Mouse (Mus musculus) bone marrow, adult 2 months (tissue): ENCODE results near the gene Apbb2. TPM values are rescaled to one million over a fixed set of nuclear protein-coding genes. Genes with fewer than 3 reads are reported as not detected.
"Not testable (repeated sequence)": the region's sequence is repeated elsewhere in the genome, so short reads cannot be mapped to it uniquely, and the experiment has no call there.

Source experiments
- H3K27ac ChIP-seq: fragments of 200-500 bp; 2 replicates; pipeline ENCODE4 v1.5.1; 2012; ENCODE audit warnings: low read depth, mild to moderate bottlenecking, control low read depth, inconsistent platforms, low read length; ENCODE audit not compliant: control insufficient read depth, poor library complexity, insufficient read depth
- H3K4me1 ChIP-seq: fragments of 200-500 bp; 2 replicates; pipeline ENCODE4 v1.6.1; 2011; ENCODE audit warnings: low read length; ENCODE audit not compliant: control insufficient read depth, insufficient read depth
- H3K4me3 ChIP-seq: fragments of 200-500 bp; replicated peaks from 2 replicates; pipeline ENCODE3; 2011; ENCODE audit warnings: mild to moderate bottlenecking, low read depth, low read length, control low read depth; ENCODE audit not compliant: control insufficient read depth
- CTCF ChIP-seq: fragments of 200-500 bp; IDR thresholded peaks from 2 replicates; pipeline ENCODE4 v1.5.1; 2011; ENCODE audit warnings: low read length, control low read depth; ENCODE audit not compliant: control insufficient read depth, insufficient read depth
- POLR2A ChIP-seq: fragments of 200-500 bp; IDR thresholded peaks from 2 replicates; pipeline ENCODE4 v1.6.1; 2011; ENCODE audit warnings: low read depth, mild to moderate bottlenecking, control low read depth, low read length, borderline replicate concordance; ENCODE audit not compliant: control insufficient read depth
- WGBS: fragments of 180-500 bp; shearing (Covaris S2); methylation state at CpG from one replicate; pipeline ENCODE4 v1.1.7; 2018; 5-methylcytosine and 5-hydroxymethylcytosine counted together
- polyA plus RNA-seq: library from polyadenylated mRNA; stranded (reverse); fragments of >200 nt; gene quantifications from 2 replicates; pipeline ENCODE4 v1.2.4, GENCODE M21; 2011; ENCODE audit warnings: low replicate concordance; ENCODE audit not compliant: missing spikeins, insufficient read depth, insufficient read length

The Apbb2 gene
- polyA plus RNA-seq, 1 experiment, result 6.6 TPM

- no peaks in the 10 kb centered on the region for H3K4me1 ChIP-seq
- no peak overlapping the region for H3K4me3 ChIP-seq
- WGBS, result 73% methylated on average over 3 of the region's 3 CpGs
- no peak overlapping the region for H3K27ac ChIP-seq
- TF ChIP-seq CTCF (no peak), POLR2A (no peak)
Measured at GRCm38 (mm10) chr5:66274417-66274816, 344.2 kb downstream of the Apbb2 start.

DNA sequence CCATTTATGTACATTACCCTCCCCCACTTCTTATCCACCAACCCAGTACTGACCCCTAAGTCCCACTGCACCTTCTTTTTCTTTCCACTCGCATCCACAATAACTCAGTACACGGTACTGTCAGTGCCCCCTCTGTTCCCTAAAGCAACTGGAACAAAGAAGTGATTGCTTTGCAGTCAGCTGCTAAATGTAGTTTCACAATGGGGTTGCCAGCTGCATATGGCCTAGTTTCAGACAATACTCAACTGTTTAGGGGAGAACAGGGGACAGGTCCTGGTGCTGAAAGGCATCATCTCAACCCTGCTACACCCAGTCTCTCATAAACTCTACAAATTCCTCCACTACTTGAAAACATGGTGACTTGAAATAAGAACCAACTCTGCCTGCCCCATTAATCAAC is 347.4 kb downstream of the Apbb2 start:
- WGBS, result 84% methylated on average over 2 of the region's 2 CpGs
- no peak for TF ChIP-seq CTCF
- TF ChIP-seq POLR2A, result no peak

DNA sequence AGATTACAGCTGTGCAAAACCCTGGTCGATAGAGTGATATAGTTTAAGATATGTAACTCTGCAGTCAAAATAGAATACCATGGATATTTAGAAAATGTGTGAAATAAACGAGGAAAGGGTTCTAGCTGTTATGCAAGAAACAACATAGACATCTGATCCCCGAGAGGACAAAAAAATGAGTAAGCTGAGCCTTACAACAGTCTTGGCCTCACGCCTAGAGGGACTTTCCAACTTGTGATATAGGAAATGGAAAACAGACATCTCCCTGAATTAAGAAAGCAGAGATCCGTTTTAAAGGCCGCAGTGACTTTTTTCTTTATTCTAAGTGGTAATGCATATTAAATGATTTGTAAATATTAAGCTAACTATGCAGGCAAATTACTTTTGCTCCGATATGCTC is 349.0 kb downstream of the Apbb2 start:
- no peak overlapping the region for H3K4me3 ChIP-seq
- no peak overlapping the region for H3K27ac ChIP-seq
- TF ChIP-seq CTCF (no peak), POLR2A (no peak)
- 64% methylated on average over 7 of the region's 7 CpGs for WGBS
- no peaks in the 10 kb centered on the region for H3K4me1 ChIP-seq

More for the DNA sequence above, 347.4 kb downstream of the Apbb2 start:
- Histone ChIP-seq H3K4me1 (no peaks in the 10 kb centered on the region), H3K27ac (no peak overlapping the region), H3K4me3 (no peak overlapping the region)

GRCm38 (mm10) chr5:66263398-66263797 is 355.2 kb downstream of the Apbb2 start:
- H3K4me3 ChIP-seq, result no peak overlapping the region
- H3K27ac ChIP-seq, result no peak overlapping the region
- H3K4me1 ChIP-seq, result no peaks in the 10 kb centered on the region; the same call in 1 of the 2 replicates
- 36% methylated on average over 4 of the region's 4 CpGs for WGBS
- TF ChIP-seq CTCF, result 0 out of 2 replicates have a peak, but pooled peaks have one; percentile 8
- no peak for TF ChIP-seq POLR2A

DNA sequence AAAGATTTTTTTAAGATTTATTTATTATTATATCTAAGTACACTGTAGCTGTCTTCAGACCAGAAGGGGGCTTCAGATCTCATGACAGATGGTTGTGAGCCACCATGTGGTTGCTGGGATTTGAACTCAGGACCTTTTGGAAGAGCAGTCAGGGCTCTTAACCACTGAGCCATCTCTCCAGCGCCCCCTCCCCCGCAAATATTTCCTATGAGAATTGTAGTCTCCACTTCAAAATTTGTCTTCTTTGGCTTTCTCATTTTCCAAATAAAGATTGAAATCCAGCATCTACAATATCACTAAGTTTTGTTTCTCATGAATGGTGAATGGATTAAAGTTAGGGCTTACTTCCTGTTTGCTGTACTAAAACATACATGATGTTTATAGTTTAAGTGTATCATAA is 356.1 kb downstream of the Apbb2 start:
- H3K4me3 ChIP-seq, result no peak overlapping the region
- WGBS, result 74% methylated on average over 2 of the region's 2 CpGs
- no peaks in the 10 kb centered on the region; the same call in 1 of the 2 replicates for H3K4me1 ChIP-seq
- no peak for TF ChIP-seq CTCF
- TF ChIP-seq POLR2A, result no peak
- no peak overlapping the region for H3K27ac ChIP-seq

DNA sequence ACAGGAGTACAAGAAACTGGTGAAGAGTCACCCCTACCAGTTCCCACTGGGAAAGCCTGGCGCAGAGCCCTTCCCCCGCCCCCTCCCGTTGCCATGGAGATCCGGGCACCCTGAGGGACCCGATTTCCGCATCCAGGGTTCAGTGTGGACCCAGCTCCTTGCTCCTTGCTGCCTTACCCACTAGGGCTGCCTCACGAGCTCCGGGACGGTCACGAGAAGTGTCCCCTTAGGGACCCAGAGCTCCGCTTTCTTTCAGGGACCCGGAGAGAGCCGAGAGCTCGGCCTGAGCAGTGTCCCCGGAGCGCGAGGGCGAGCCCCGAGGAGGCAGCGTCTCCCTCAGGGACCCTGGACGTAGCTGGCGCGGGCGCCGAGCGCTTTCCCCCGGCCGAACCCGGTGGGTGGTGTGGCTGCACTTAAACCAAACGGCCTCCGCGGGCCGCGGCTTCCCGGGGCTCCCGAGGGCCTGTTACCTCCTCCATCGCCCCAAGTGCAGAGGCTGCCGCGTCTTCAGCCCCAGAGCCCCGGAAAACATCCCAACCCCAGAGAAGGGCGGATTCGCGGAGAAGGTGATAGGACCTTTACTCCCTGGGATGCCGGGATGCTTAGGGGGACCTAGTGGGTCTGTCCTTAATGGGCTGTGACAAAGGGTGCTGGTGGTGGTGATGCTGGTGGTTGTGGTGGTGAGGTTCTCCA is 358.7 kb downstream of the Apbb2 start, which contains the start of gene Nsun7:
Gene Nsun7, plus strand, starts transcription at position 142 of the 693 bp plus-strand sequence.
- TF ChIP-seq POLR2A (no peak), CTCF (no peak)
- WGBS, result 3% methylated on average over 44 of the region's 44 CpGs
- H3K27ac ChIP-seq, result no peak within 1 kb of the TSS
- H3K4me3 ChIP-seq, result peak within 1 kb of the TSS; percentile 18
- no peaks in the 10 kb centered on the region; the same call in 1 of the 2 replicates for H3K4me1 ChIP-seq

DNA sequence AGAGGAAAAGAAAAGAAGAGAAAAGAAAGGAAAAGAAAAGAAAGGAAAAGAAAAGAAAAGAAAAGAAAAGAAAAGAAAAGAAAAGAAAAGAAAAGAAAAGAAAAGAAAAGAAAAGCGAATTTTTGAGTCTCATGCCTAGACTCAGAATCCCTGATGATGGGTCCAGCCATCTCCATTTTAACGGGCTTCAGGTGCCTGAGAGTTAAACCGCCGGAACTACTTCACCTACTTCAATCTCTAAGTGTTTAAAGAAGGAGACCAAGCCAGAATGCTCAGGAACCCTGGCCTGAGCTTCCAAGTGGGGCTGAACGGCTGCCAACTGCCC is 359.2 kb downstream of the Apbb2 start:
- not testable (repeated sequence) for H3K27ac ChIP-seq, H3K4me1 ChIP-seq
- peak overlapping the region; percentile 2 for H3K4me3 ChIP-seq
- WGBS, result 7% methylated on average over 5 of the region's 5 CpGs

DNA sequence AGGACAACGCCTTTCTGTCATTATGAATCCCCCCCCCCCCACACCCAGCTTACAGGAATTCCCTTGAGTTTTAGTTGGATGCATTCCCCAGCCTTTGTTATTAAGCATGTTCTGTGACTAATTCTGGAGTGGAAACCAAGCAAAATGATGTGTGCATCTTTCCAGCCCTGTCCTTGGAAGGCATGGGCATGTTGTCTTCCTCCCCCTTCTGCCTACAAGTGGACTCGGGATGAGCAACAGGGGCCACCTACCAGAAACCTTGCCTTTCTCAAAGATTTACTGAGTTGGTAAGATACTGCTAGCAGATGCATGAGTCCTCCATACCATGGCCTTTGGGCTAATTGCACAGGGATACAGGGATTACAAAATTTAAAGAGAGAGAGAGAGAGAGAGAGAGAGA is 359.6 kb downstream of the Apbb2 start:
- WGBS, result 58% methylated on average over 2 of the region's 2 CpGs
- H3K4me1 ChIP-seq, result no peaks in the 10 kb centered on the region; the same call in 1 of the 2 replicates
- no peak overlapping the region for H3K4me3 ChIP-seq
- TF ChIP-seq CTCF, result no peak
- H3K27ac ChIP-seq, result no peak overlapping the region

- Histone ChIP-seq H3K27ac (no peak overlapping the region), H3K4me3 (no peak overlapping the region), H3K4me1 (no peaks in the 10 kb centered on the region; the same call in 1 of the 2 replicates)
- WGBS, result 83% methylated on average over 10 of the region's 10 CpGs
- no peak for TF ChIP-seq POLR2A
- no peak for TF ChIP-seq CTCF
Measured at GRCm38 (mm10) chr5:66255044-66255443, 363.5 kb downstream of the Apbb2 start.
